Mouse (Mus musculus) MEL (cell line): ENCODE data around the gene Idi1.
A peak's percentile ranks its signal among the peaks of the same experiment; 100 is the strongest.

Source experiments
- BHLHE40 ChIP-seq: IDR thresholded peaks from 2 replicates; pipeline ENCODE4 v1.6.1; 2012; ENCODE audit warnings: low read depth, mild to moderate bottlenecking, inconsistent platforms, low read length, improper control_type of control experiment, borderline replicate concordance
- CTCF ChIP-seq, 3 experiments: IDR thresholded peaks in 2 of 3; conservative IDR thresholded peaks in 1 of 3; 2 replicates each; pipeline ENCODE4 v1.5.1; 2011 to 2012; ENCODE audit warnings: low read length in 3 of 3, low read depth in 2 of 3, mild to moderate bottlenecking in 2 of 3, improper control_type of control experiment in 1 of 3, inconsistent platforms in 1 of 3, mixed read lengths in 1 of 3, moderate library complexity in 1 of 3; ENCODE audit not compliant: control insufficient read depth in 1 of 3, insufficient read depth in 1 of 3, poor library complexity in 1 of 3, severe bottlenecking in 1 of 3
- HCFC1 ChIP-seq: IDR thresholded peaks from 2 replicates; pipeline ENCODE4 v1.6.1; 2012; ENCODE audit warnings: low read depth, mild to moderate bottlenecking, inconsistent platforms, low read length, improper control_type of control experiment, moderate library complexity
- POLR2AphosphoS2 ChIP-seq: IDR thresholded peaks from 2 replicates; pipeline ENCODE4 v1.6.1; 2011; ENCODE audit warnings: low read length, improper control_type of control experiment
- RCOR1 ChIP-seq: IDR thresholded peaks from 2 replicates; pipeline ENCODE4 v1.6.1; 2012; ENCODE audit warnings: low read depth, mild to moderate bottlenecking, inconsistent platforms, low read length, improper control_type of control experiment
- UBTF ChIP-seq: IDR thresholded peaks from 2 replicates; pipeline ENCODE4 v1.6.1; 2012; ENCODE audit warnings: low read depth, mild to moderate bottlenecking, inconsistent platforms, low read length, improper control_type of control experiment, moderate library complexity, borderline replicate concordance; ENCODE audit not compliant: insufficient read depth
- ZNF384 ChIP-seq: IDR thresholded peaks from 2 replicates; pipeline ENCODE4 v1.6.1; 2012; ENCODE audit warnings: low read depth, mild to moderate bottlenecking, inconsistent platforms, low read length, improper control_type of control experiment

- TF ChIP-seq BHLHE40 (no peak), ZNF384 (no peak), CTCF (IDR thresholded peaks at IDR 0.05 in 2 of 3, conservative IDR thresholded peaks at IDR 0.05 in 1 of 3; ENCODE audit: control insufficient read depth in 1 of 3, insufficient read depth in 1 of 3, low read depth in 2 of 3, low read length in 3 of 3, poor library complexity in 1 of 3, severe bottlenecking in 1 of 3) (no peak), POLR2AphosphoS2 (no peak), UBTF (no peak), HCFC1 (no peak), RCOR1 (peak; percentile 94)
These were observed 15.6 kb upstream of the Idi1 start for GRCm38 (mm10) chr13:8869578-8870157.
